Mouse (Mus musculus): ENCODE data around the gene Tti1.

Tti1 gene

DNA sequence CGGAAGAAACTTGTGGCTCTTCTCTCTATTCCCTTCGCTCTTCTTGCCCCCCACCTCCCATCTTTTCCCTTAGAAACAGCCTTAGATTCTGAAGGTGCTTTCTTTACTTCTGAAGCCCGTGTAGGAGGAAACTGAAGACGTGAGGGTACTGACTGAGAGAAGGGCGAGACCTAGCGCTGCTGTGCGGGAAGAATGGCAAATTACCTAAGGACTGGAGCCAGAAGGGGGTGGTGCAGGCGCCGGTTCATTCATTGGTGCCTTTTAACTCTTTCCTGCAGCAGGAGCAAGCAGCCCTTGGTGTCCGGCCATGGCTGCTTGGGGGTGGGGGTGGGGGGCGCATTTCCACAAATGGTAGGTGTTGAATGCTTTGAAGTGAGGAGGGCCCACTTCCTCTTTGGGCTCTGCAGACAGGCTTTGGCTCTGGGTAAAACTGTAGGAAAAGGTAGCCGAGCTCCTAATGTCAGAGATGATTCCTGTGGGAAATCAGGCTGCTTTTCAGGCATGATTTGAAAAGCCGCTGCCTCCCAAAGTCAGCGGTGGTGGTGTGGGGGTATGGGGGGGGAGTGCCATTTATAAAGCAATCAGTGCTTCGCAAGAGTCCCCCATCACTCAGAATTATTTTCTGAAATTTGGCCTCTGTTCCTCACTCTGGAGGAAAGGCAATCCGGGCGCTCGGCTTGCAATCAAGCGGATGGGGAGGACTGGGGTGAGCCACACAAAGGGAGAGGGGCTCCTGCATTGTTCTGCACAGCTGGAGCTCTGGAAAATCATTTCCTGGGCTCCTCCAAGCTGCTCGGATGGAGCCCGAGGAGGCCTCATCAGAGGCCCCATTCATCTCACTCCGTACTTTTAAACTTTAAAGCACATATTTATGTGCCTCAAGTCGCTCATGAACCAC, 53.4 kb downstream of the Tti1 start:
- no peak for DNase-seq (ENCODE audit: low spot score)

DNA sequence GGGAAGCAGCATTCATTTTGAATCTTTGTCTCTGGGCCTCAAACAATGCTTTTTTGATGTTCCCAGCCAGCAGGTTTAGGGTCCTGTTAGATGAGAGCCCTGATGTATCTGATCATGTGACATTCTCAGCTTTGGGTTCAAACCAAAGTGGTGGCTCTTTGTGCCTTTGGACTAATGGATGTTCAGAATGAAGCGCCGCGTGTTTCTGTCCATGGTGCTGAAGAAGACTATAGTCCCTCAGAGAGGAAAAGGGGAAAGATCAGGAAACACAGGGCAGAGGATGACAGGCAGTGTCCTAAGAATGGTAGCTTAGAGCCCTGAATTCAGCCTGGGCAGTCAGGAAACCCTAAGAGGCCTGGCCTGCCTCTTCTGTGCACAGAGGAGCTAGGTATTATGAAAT, 57.6 kb downstream of the Tti1 start:
- no peak for DNase-seq (ENCODE audit: low spot score)

DNA sequence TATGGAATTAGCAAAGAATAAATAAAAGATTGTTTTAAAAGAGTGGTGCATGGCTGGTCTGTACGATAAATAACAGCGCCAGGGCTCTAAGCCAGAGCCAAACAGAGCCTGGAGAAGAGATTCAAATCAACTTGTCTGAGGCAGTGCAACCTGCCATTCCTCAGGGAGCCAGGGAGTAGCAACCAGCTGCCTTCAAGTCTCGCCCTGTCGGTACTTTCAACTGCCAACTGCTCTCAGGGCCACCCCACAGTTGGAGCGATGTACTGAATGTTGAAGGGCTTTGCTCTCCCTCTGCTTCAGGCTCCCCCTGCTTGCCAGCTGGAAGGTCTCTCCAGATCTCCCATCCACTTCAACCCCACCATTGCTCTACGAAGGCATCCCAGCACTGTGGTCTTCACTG, 58.1 kb downstream of the Tti1 start:
- DNase-seq (ENCODE audit: low spot score), result no peak

DNA sequence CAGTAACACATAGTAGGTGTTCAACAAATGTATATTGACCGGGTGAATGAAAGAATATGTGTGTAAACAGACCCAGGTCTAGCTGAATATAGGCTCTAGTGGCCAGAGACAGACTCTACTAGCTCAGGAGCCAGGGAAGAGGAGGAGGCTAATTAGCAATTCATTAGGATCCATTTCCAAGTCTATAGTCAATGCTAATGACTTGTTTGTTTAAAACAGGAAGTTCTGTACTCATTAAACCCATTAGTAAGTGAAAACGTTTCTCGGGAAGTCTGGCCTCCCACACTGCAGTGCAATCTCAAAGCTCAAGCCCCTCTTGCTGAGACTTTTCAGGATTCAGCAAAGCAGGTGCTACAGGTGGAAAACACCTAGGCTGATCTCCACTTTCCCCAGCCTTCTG, 60.4 kb downstream of the Tti1 start:
- DNase-seq (ENCODE audit: low spot score), result no peak

DNA sequence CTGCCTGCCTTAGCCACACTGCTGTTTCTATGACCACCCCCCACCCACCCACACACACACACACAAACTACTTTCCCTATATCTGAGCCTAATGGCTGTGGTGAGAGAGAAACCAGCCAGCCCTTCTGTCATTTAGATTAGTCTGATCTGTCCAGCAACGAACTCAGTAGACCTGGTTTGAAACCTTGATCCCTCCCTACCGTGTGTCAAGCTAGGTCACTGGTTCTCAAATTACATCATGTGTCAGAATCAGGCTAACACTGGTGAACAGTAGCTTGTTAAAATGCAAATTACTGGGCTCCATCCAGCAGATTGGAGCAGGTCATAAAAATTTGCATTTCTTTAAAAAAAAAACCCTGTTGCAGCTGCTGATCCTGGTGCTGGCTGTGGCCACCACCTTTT, 70.5 kb downstream of the Tti1 start:
- no peak for DNase-seq (ENCODE audit: low spot score)

DNA sequence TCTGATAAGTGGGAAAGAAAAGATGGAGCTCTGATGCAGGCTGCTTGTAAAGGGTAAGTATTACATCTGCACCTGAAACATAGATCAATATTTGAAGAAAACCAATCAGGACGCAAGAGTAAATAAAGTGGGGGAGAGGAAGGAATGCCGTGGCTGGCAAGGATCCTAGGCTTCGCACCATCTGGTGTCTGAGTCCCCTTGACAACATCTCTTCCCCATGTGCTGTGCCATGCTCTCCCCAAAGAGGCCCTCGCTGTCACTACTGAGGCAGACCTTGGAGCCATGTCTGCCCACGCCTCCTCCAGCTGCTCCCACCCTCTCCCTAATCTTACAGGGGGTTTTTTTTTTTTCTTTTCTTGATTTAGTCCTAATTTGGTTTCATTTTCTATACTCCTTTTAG, 74.3 kb downstream of the Tti1 start:
- DNase-seq (ENCODE audit: low spot score), result no peak

DNA sequence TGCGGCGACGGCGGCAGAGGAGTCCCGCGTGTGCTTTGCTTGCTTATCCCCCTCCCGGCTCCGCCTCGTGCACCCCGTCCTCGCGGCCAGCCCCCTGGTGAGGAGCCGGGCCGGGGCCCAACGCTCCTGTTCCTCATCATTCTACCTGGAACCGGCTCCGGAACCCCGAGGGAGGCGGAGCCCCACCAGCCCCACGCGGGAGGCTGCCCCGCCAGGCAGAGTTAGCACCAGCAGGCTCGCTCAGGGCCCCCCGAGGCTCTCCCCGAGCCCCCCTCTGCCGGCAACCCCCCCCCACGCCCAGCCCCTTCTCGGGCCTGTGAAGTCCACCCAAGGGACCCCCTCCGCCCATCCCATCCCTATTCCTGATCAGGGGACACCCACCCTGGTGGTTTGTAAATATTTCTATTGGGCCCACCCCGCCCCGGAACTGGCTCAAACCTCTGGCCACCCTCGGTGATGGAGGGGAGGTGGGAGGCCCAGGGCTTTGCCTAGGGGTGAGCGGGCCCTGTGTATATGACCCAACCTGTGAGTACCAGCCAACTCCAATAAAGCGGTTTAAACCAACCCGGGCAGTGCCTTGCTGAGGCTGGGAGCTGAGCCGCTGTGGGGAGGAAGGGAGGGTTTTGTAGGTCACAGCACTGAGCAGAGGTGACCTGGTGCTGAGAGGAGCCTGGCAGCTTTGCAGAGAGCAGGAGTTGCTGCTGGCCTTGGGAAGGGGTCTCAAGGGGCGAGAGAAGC, 83.9 kb downstream of the Tti1 start:
- no peak for DNase-seq (ENCODE audit: low spot score)

DNA sequence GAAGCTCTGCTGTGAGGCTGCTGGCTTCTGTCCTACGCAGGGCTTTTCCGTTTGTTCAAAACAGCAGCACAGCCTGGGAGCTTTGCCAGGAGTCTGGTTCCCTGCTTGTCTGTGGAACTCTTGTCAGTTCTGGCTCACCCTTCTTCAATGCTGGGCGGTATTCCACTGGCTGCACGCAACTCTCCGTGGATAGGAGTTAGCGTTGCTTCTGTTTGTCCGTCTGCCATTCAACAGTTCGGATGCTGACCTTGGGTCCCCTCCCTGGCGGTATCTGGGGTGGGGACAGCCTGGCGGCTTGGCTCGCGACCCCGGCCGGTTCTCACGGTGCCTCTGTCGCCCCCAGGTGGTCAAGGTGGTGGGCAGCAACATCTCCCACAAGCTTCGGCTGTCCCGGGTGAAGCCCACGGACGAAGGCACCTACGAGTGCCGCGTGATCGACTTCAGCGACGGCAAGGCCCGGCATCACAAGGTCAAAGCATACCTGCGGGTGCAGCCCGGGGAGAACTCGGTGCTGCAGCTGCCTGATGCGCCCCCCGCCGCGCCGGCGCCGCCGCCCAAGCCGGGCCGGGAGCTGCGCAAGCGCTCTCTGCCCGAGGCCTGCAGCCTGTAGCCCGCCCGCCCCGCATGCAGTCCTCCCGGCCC, 84.6 kb downstream of the Tti1 start:
- peak; percentile 57 for DNase-seq (ENCODE audit: low spot score)

DNA sequence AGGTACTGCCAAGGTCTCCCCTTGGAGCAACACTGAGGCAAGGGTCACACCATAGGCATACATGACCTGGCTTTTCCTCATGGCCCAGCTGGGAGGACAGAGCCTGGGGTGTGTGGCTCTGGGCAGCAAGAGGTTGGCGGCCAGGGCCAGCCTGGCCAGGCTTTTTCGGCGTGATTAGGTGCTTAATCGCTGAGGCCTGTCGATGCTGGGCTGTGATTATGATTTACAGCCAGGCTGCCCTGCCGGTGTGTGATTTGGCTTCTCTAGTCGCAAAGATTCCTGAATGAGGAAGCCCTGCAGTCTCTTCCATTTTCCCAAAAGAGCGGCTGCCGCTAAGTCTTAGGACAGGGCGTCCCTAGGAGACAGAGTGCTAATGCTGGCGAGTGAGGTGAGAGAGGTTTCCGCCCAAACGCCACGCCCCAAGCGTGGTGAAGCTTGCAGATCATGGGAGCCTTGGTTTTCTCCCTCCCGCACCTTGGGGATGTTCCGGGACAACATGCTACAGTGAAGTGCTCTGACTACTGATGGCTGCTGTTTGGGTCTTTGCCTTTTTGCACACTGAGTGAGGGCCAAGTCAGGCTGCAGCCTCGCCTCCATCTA, 87.5 kb downstream of the Tti1 start:
- no peak for DNase-seq (ENCODE audit: low spot score)

DNA sequence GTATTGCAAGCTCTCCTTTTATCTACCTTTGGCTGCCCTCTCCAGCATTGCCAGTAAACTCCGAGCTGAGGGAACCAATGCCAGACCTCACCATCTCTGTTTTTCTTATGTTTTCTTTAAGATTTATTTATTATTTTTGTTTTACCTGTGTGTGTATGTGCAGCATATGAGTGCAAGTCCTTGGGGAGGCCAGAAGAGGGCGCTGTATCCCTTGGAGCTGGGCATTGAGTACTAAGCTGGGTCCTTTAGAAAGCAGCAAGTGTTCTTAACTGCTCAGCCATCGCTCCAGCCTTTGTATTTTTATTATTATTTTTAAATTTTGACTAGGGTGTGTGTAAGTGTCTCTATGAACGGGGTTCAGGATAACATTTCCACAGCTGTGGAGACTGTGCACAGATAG, 91.6 kb downstream of the Tti1 start:
- DNase-seq (ENCODE audit: low spot score), result no peak

DNA sequence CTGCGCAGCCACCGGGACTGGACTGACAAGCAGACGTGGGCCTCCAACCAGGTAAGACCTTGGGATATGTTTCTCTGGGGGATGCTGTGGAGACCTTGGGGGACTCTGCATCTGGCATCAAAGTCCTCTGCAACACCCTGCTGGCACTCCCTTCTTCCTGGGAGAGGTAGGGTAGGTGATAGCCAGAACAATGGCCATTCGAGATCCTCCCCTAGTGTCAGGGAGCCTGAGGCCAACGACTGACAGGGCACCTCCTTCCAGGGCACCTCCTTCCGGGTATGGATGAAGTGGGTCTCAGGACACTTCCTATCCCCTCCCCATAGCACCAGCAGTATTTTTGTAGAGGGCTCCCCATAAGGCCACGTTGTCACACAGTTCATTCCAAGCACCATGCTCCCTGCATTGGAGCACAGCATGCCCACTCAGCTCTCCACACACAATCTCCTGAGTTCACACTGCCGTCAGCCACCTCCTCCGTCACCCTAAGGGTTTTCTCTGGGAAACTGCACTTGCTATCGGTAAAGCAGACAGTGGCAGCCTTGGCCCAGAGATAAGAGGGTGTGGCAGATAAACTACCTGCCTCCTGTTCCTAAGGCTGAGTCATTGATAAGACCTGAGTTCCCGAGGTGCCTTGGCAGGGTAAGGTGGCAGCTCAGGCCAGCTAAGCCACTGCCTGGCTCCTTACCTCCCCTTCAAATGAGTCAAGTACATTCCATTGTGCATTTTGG, 92.6 kb downstream of the Tti1 start:
- no peak for DNase-seq (ENCODE audit: low spot score)

DNA sequence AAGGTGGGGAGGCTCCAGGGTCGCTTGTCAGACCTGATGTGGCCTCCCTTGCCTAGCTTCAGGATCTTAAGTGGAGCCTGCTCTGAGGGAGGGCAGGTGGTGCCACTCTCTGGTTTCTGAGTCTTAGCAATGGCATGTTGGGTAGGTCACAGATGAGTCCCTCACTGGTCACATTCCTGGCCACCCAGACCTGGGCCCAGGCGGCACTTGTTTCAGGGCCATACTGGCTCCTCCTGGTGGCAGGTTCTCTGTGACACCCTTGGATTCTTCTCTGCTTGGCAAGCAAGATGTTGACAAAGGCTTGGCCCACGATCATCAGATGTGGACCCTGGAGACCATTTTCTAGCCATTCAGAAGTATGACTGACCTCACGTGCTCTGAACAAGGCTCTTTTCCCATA, 95.6 kb downstream of the Tti1 start:
- DNase-seq (ENCODE audit: low spot score), result no peak
